Mouse (Mus musculus): ENCODE results near the gene Nadsyn1.

GRCm38 (mm10) chr7:143800770-143801169 is 21.9 kb downstream of the Nadsyn1 start:
- TF ChIP-seq GATA1 (IDR thresholded peaks at IDR 0.05; ENCODE audit: low read length) (no peak), TAL1 (IDR thresholded peaks at IDR 0.05; ENCODE audit: low read length) (no peak)
